Comparison of ENCODE assay signal across 12 mouse cellular contexts in the genomic region with DNA sequence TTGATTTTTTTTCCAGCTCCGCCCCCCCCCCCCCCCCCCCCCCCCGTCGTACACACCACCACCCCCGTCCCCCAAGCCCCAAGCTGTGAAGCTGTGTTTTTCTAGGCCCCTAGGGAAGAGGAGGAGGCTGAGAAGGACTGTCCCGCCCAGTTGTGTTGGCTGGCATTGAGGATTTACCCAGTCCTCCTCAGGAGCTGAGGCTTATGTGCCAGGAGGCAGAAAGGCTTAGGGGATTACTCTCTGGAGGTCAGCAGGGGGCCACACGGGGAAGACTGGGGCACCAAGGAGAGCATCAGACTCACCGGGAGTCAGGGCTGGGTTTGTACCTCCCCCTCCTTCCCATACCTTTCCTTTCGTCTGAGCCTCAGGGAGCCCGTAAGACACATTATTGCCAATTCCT. TPM values are rescaled to one million over a fixed set of nuclear protein-coding genes. Genes with fewer than 3 reads are reported as not detected.
A peak's percentile ranks its signal among the peaks of the same experiment; 100 is the strongest.
DNase-seq lines count a peak whose midpoint lies in the region; ATAC-seq and TF ChIP-seq lines count a peak whose summit lies in the region.
"Had no signal": no experiment of that assay in that cellular context is flagged by ENCODE, and none has a peak within 500 bp of the region (broad histone marks: within the 10 kb centered on the region; RNA-seq: fewer than 3 reads in every experiment).

No protein-coding gene starts in this region.

- TF ChIP-seq POLR2A in kidney, adult 2 months (IDR thresholded peaks at IDR 0.05; ENCODE audit: low read depth, low read length): no peak

- 0 out of 2 replicates have a peak, but pooled peaks have one; percentile 17 for ATAC-seq in frontal cortex, adult (ENCODE audit: low TSS enrichment)
- peak; percentile 17 for ATAC-seq in lung, postnatal 0 days
- ATAC-seq in stomach, postnatal 0 days (ENCODE audit: low FRiP score, low TSS enrichment): no peak; the same call in 1 of the 2 replicates
- ATAC-seq: midbrain, embryonic 15.5 days had no signal

- DNase-seq in frontal cortex, postnatal 36 days (ENCODE audit: low spot score in 2 of 2): no peak
- no peak for DNase-seq in kidney, adult 2 months
- no peak for DNase-seq in kidney, postnatal 25 days
- DNase-seq in lung, postnatal 0 days (ENCODE audit: low spot score): no peak
- no peak for DNase-seq in lung, adult 18-20 months
- no peak for DNase-seq in stomach, postnatal 0 days (ENCODE audit: low spot score)
- no peak for DNase-seq in layer of hippocampus, adult 9-10 months (ENCODE audit: low spot score)
- DNase-seq: thymus, postnatal 36 days had no signal

- no peaks in the 10 kb centered on the region for H3K27me3 ChIP-seq in kidney, adult 2 months (replicated peaks; ENCODE audit: control insufficient read depth, insufficient read depth, low read length)
- H3K27me3 ChIP-seq in lung, postnatal 0 days (replicated peaks; ENCODE audit: insufficient read depth, low read length): no peaks in the 10 kb centered on the region
- H3K27me3 ChIP-seq in stomach, postnatal 0 days (ENCODE audit: control insufficient read depth, insufficient read depth, low read length): no peaks in the 10 kb centered on the region
- H3K27me3 ChIP-seq: midbrain, embryonic 15.5 days had no signal

- TF ChIP-seq EP300 in lung, postnatal 0 days (IDR thresholded peaks at IDR 0.05): no peak
- TF ChIP-seq EP300 in stomach, postnatal 0 days (optimal IDR thresholded peaks at IDR 0.05): no peak

- 46% methylated on average over 5 of the region's 9 CpGs for WGBS in kidney, adult 2 months
- 22% methylated on average over 4 of the region's 9 CpGs for WGBS in lung, postnatal 0 days
- WGBS in stomach, postnatal 0 days: 49% methylated on average over 5 of the region's 9 CpGs

- H3K4me2 ChIP-seq in lung, postnatal 0 days (replicated peaks; ENCODE audit: low read depth, low read length): no peak overlapping the region
- H3K4me2 ChIP-seq in stomach, postnatal 0 days (replicated peaks; ENCODE audit: low read depth): no peak overlapping the region
- H3K4me2 ChIP-seq: hindbrain, embryonic 14.5 days; midbrain, embryonic 15.5 days had no signal

- H3K4me1 ChIP-seq in kidney, adult 2 months (ENCODE audit: control insufficient read depth, insufficient read depth, low read length): peaks cover 15% of the 10 kb centered on the region; the same call in 1 of the 2 replicates
- peaks cover 19% of the 10 kb centered on the region; the same call in 1 of the 2 replicates for H3K4me1 ChIP-seq in lung, postnatal 0 days (ENCODE audit: insufficient read depth, low read depth, low read length)
- peaks cover 12% of the 10 kb centered on the region for H3K4me1 ChIP-seq in stomach, postnatal 0 days (replicated peaks; ENCODE audit: control insufficient read depth, insufficient read depth)

- TF ChIP-seq CTCF in kidney, adult 2 months (conservative IDR thresholded peaks at IDR 0.05; ENCODE audit: insufficient read depth, insufficient read length, low read depth, low read length): no peak
- TF ChIP-seq CTCF in lung, postnatal 0 days (IDR thresholded peaks at IDR 0.05): no peak
- TF ChIP-seq CTCF in stomach, postnatal 0 days (IDR thresholded peaks at IDR 0.05; ENCODE audit: low read depth): no peak

- H3K9ac ChIP-seq in lung, postnatal 0 days (replicated peaks; ENCODE audit: low read depth): no peak overlapping the region
- no peak overlapping the region for H3K9ac ChIP-seq in stomach, postnatal 0 days (ENCODE audit: low read length)
- H3K9ac ChIP-seq: hindbrain, embryonic 14.5 days; midbrain, embryonic 15.5 days had no signal

- H3K36me3 ChIP-seq in kidney, adult 2 months (ENCODE audit: control insufficient read depth, insufficient read depth, low read length): no peaks in the 10 kb centered on the region
- no peaks in the 10 kb centered on the region for H3K36me3 ChIP-seq in lung, postnatal 0 days (ENCODE audit: insufficient read depth, low read length)
- H3K36me3 ChIP-seq in stomach, postnatal 0 days (ENCODE audit: control insufficient read depth, insufficient read depth, low read length): no peaks in the 10 kb centered on the region
- H3K36me3 ChIP-seq: midbrain, embryonic 15.5 days had no signal

- peak overlapping the region; percentile 80 for H3K27ac ChIP-seq in kidney, adult 2 months (ENCODE audit: insufficient read depth, low read depth, low read length)
- peak overlapping the region; percentile 94 for H3K27ac ChIP-seq in lung, postnatal 0 days (ENCODE audit: low read length)
- H3K27ac ChIP-seq in stomach, postnatal 0 days (replicated peaks): peak overlapping the region; percentile 91
- H3K27ac ChIP-seq: hindbrain, embryonic 14.5 days; macrophage; midbrain, embryonic 15.5 days had no signal

- no peaks in the 10 kb centered on the region for H3K9me3 ChIP-seq in lung, postnatal 0 days (ENCODE audit: low read length)
- H3K9me3 ChIP-seq in stomach, postnatal 0 days (ENCODE audit: control insufficient read depth, low read length): no peaks in the 10 kb centered on the region
- H3K9me3 ChIP-seq: midbrain, embryonic 15.5 days had no signal

- H3K4me3 ChIP-seq in kidney, adult 2 months (ENCODE audit: insufficient read depth, low read depth, low read length): no peak overlapping the region
- H3K4me3 ChIP-seq in lung, postnatal 0 days (ENCODE audit: low read depth, low read length): no peak overlapping the region
- H3K4me3 ChIP-seq in stomach, postnatal 0 days (ENCODE audit: low read depth, low read length): no peak overlapping the region
- H3K4me3 ChIP-seq: midbrain, embryonic 15.5 days had no signal

RNA-seq across cellular contexts. Expression of a gene that starts 13.8 kb away (rescaled TPM):
- 44.9 and 46.3 TPM in 2 replicates for polyA plus RNA-seq in kidney, adult 2 months (2012; rRNA removed)
- polyA plus RNA-seq in lung, postnatal 0 days (2015; fragmentation: Nextera tagmentation; extraction: Ambion mirVana): 43.6 and 48.7 TPM in 2 replicates
- 28.6 and 30.5 TPM in 2 replicates for polyA plus RNA-seq in stomach, postnatal 0 days (2015; fragmentation: Nextera tagmentation; extraction: Ambion mirVana)

RNA-seq across cellular contexts. Expression of a gene that starts 54.4 kb away (rescaled TPM):
- 20.5 and 24.4 TPM in 2 replicates for polyA plus RNA-seq in kidney, adult 2 months (2012; rRNA removed)
- 38.4 and 40.1 TPM in 2 replicates for polyA plus RNA-seq in lung, postnatal 0 days (2015; fragmentation: Nextera tagmentation; extraction: Ambion mirVana)
- polyA plus RNA-seq in stomach, postnatal 0 days (2015; fragmentation: Nextera tagmentation; extraction: Ambion mirVana): 60.1 and 69.5 TPM in 2 replicates
